Mouse (Mus musculus): ENCODE results near the gene Ube2q2. TPM values are rescaled to one million over a fixed set of nuclear protein-coding genes. Genes with fewer than 3 reads are reported as not detected.
"Not testable (repeated sequence)": the region's sequence is repeated elsewhere in the genome, so short reads cannot be mapped to it uniquely, and the experiment has no call there.

Ube2q2 gene
- total and polyA plus RNA-seq, 3 experiments, result 13.1 to 24.4 (median 24.1) TPM

- TF ChIP-seq TBP (conservative IDR thresholded peaks at IDR 0.05; ENCODE audit: low read depth, low read length) (no peak), ZMIZ1 (IDR thresholded peaks at IDR 0.05; ENCODE audit: low read depth, low read length) (no peak)
These were observed 38.4 kb upstream of the Ube2q2 start (continued) for GRCm38 (mm10) chr9:55110059-55110834.

- H3K9ac ChIP-seq (ENCODE audit: insufficient read depth, low read depth); H3K27me3 ChIP-seq (replicated peaks); H3K9me3 ChIP-seq (replicated peaks; ENCODE audit: low read length); H3K27ac ChIP-seq (ENCODE audit: insufficient read depth, low read depth); H3K36me3 ChIP-seq (replicated peaks in 1 of 2; ENCODE audit: control insufficient read depth in 1 of 2, insufficient read depth in 1 of 2, low read length in 1 of 2); dilution Hi-C loops (cut with MboI; ENCODE audit: extremely low pct_ligation_motif_present, extremely low pct_unique_long_range_greater_than_20kb, low sequenced_read_pairs); DNase-seq (ENCODE audit: extremely low read depth); H3K4me2 ChIP-seq (ENCODE audit: insufficient read depth, low read depth, poor library complexity, severe bottlenecking); H3K4me3 ChIP-seq (replicated peaks in 1 of 3; ENCODE audit: low read depth in 2 of 3, low read length in 2 of 3, poor library complexity in 1 of 3); H3K79me2 ChIP-seq (replicated peaks; ENCODE audit: control insufficient read depth, extremely low read depth, insufficient read depth, poor library complexity, severe bottlenecking): not testable (repeated sequence)
- in situ Hi-C loops (cut with MboI; ENCODE audit: low pct_ligation_motif_present, low pct_unique_long_range_greater_than_20kb, low sequenced_read_pairs), result loop anchor here (5.0 to 25.0 kb wide), 2 partner anchors 201 to 374 kb away; partner anchors contain the start of gene Wdr61
- H3K4me1 ChIP-seq (ENCODE audit: control insufficient read depth in 1 of 2, insufficient read depth in 2 of 2), result peaks cover 5 to 31% of the 10 kb centered on the region in 2 experiments
These were observed 37.8 kb upstream of the Ube2q2 start for GRCm38 (mm10) chr9:55110835-55111217.

DNA sequence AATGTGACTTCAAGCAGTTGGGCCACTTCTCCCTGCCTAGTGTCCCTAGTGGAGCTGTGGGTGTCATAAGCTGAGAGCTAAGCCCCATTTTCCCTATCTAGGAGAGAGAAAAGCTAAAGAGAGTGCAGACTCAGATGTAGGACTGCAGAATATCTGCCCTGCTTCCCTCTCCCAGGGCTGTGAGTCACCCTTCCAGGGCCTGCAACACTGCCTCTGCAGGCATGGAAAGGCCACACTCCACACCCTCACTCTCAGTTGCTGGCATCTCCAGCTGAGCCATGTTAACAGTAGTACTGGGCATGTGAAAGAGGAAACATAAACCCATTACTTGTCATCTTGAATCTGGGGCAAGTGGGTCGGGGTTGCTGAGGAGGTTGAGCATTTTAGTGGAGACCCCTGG is 33.9 kb upstream of the Ube2q2 start:
- no peaks in the 10 kb centered on the region for H3K36me3 ChIP-seq (replicated peaks in 1 of 2; ENCODE audit: control insufficient read depth in 1 of 2, insufficient read depth in 1 of 2, low read length in 1 of 2)
- H3K4me1 ChIP-seq (ENCODE audit: control insufficient read depth in 1 of 2, insufficient read depth in 2 of 2), result peaks cover 5 to 32% of the 10 kb centered on the region in 2 experiments
- TF ChIP-seq BHLHE40 (IDR thresholded peaks at IDR 0.05; ENCODE audit: low read depth, low read length) (no peak), USF1 (IDR thresholded peaks at IDR 0.05; ENCODE audit: low read depth, low read length) (no peak), MAFK (IDR thresholded peaks at IDR 0.05; ENCODE audit: insufficient replicate concordance, low read length) (no peak), ELF1 (IDR thresholded peaks at IDR 0.05; ENCODE audit: low read depth, low read length) (no peak), KAT2A (IDR thresholded peaks at IDR 0.05; ENCODE audit: insufficient replicate concordance, low read length) (no peak), PAX5 (IDR thresholded peaks at IDR 0.05; ENCODE audit: low read length) (no peak), POLR2A (IDR thresholded peaks at IDR 0.05; ENCODE audit: low read depth, low read length) (no peak), CTCF (conservative IDR thresholded peaks at IDR 0.05 in 1 of 2, IDR thresholded peaks at IDR 0.05 in 1 of 2; ENCODE audit: low read depth in 2 of 2, low read length in 2 of 2) (no peak), USF2 (conservative IDR thresholded peaks at IDR 0.05; ENCODE audit: low read depth, low read length) (no peak)
- no peak overlapping the region for H3K4me2 ChIP-seq (ENCODE audit: insufficient read depth, low read depth, poor library complexity, severe bottlenecking)
- in situ Hi-C loops (cut with MboI; ENCODE audit: low pct_ligation_motif_present, low pct_unique_long_range_greater_than_20kb, low sequenced_read_pairs) (loop anchor here (5.0 to 25.0 kb wide), 2 partner anchors 198 to 377 kb away; partner anchors contain the start of gene Wdr61), dilution Hi-C loops (cut with MboI; ENCODE audit: extremely low pct_ligation_motif_present, extremely low pct_unique_long_range_greater_than_20kb, low sequenced_read_pairs) (no loop called here)
- H3K9me3 ChIP-seq (replicated peaks; ENCODE audit: low read length), result no peaks in the 10 kb centered on the region
- H3K27me3 ChIP-seq (replicated peaks), result no peaks in the 10 kb centered on the region
- DNase-seq (ENCODE audit: extremely low read depth), result no peak
- H3K9ac ChIP-seq (ENCODE audit: insufficient read depth, low read depth), result no peak overlapping the region
- H3K4me3 ChIP-seq (replicated peaks in 1 of 3; ENCODE audit: low read depth in 2 of 3, low read length in 2 of 3, poor library complexity in 1 of 3), result no peak overlapping the region
- H3K27ac ChIP-seq (ENCODE audit: insufficient read depth, low read depth), result no peak overlapping the region
- no peaks in the 10 kb centered on the region for H3K79me2 ChIP-seq (replicated peaks; ENCODE audit: control insufficient read depth, extremely low read depth, insufficient read depth, poor library complexity, severe bottlenecking)
